Mouse (Mus musculus) forebrain, embryonic 11.5 days (tissue): ENCODE data around the gene Hmg20b. TPM values are rescaled to one million over a fixed set of nuclear protein-coding genes. Genes with fewer than 3 reads are reported as not detected.

Experiments used
- ATAC-seq: fragments of 200-750 bp; cut with Nextera tagmentation; replicated peaks from 2 replicates; pipeline ENCODE4 v1.8.0; 2017; ENCODE audit warnings: moderate TSS enrichment; ENCODE audit not compliant: low FRiP score
- DNase-seq: peaks from one replicate; pipeline ENCODE4 v3.0.0-alpha.2; 2017; ENCODE audit warnings: low spot score
- H3K27ac ChIP-seq: fragments of 300-500 bp; sonication (generic); 2 replicates; pipeline ENCODE4 v1.5.1; 2014; ENCODE audit warnings: low read depth, low read length
- H3K27me3 ChIP-seq: fragments of 300-500 bp; sonication (generic); 2 replicates; pipeline ENCODE4 v1.6.1; 2014; ENCODE audit warnings: mild to moderate bottlenecking, low read length, mixed read lengths; ENCODE audit not compliant: control insufficient read depth, insufficient read depth
- H3K36me3 ChIP-seq: fragments of 300-500 bp; sonication (generic); 2 replicates; pipeline ENCODE4 v1.6.1; 2014; ENCODE audit warnings: mild to moderate bottlenecking, low read length, moderate library complexity, mixed read lengths; ENCODE audit not compliant: control insufficient read depth, insufficient read depth
- H3K4me1 ChIP-seq: fragments of 300-500 bp; sonication (generic); replicated peaks from 2 replicates; pipeline ENCODE4 v1.6.1; 2014; ENCODE audit warnings: low read length, mixed read lengths; ENCODE audit not compliant: control insufficient read depth, insufficient read depth
- H3K4me2 ChIP-seq: fragments of 300-500 bp; sonication (generic); 2 replicates; pipeline ENCODE4 v1.6.1; 2014; ENCODE audit warnings: low read depth, mild to moderate bottlenecking, low read length, moderate library complexity, mixed read lengths; ENCODE audit not compliant: severe bottlenecking
- H3K4me3 ChIP-seq: fragments of 300-500 bp; sonication (generic); 2 replicates; pipeline ENCODE4 v1.5.1; 2014; ENCODE audit warnings: low read depth, low read length
- H3K9ac ChIP-seq: fragments of 300-500 bp; sonication (generic); 2 replicates; pipeline ENCODE4 v1.6.1; 2014; ENCODE audit warnings: low read length
- H3K9me3 ChIP-seq: fragments of 300-500 bp; sonication (generic); 2 replicates; pipeline ENCODE4 v1.6.1; 2016; ENCODE audit warnings: low read length, mixed read lengths; ENCODE audit not compliant: control insufficient read depth
- WGBS: fragments of 180-500 bp; shearing (Covaris S2); extraction: QIAGEN DNeasy Blood & Tissue Kit; methylation state at CpG from one replicate; pipeline ENCODE4 v1.1.7; 2014; 5-methylcytosine and 5-hydroxymethylcytosine counted together
- polyA plus RNA-seq: library from polyadenylated mRNA; unstranded; fragments of >200 nt; fragmentation: Nextera tagmentation; extraction: Ambion mirVana; gene quantifications from 2 replicates; pipeline ENCODE4 v1.2.1, GENCODE M21; 2014

The Hmg20b gene
- polyA plus RNA-seq, 1 experiment from 2014 or later = 109 TPM

GRCm38 (mm10) chr10:81329194-81329975 lies 20.9 kb downstream of the Hmg20b start:
- no peak for ATAC-seq
- peaks cover 18% of the 10 kb centered on the region for H3K36me3 ChIP-seq
- peaks cover 10% of the 10 kb centered on the region for H3K27me3 ChIP-seq
- H3K4me2 ChIP-seq = no peak overlapping the region
- H3K9me3 ChIP-seq = no peaks in the 10 kb centered on the region
- 79% methylated on average over 10 of the region's 10 CpGs for WGBS
- no peak overlapping the region for H3K9ac ChIP-seq
- DNase-seq = no peak
- no peak overlapping the region for H3K4me3 ChIP-seq
- H3K27ac ChIP-seq = no peak overlapping the region
- H3K4me1 ChIP-seq = no peaks in the 10 kb centered on the region

GRCm38 (mm10) chr10:81328386-81328785 lies 21.9 kb downstream of the Hmg20b start, which contains the start of gene Tbxa2r:
Gene Tbxa2r, plus strand, starts transcription at chr10:81328731.
- Histone ChIP-seq H3K4me1 (no peaks in the 10 kb centered on the region), H3K36me3 (peaks cover 27% of the 10 kb centered on the region), H3K27ac (no peak within 1 kb of the TSS), H3K9me3 (no peaks in the 10 kb centered on the region), H3K4me3 (no peak within 1 kb of the TSS), H3K9ac (no peak within 1 kb of the TSS), H3K27me3 (peaks cover 8% of the 10 kb centered on the region), H3K4me2 (no peak within 1 kb of the TSS)
- DNase-seq = no peak
- ATAC-seq = no peak
- WGBS = 19% methylated on average over 10 of the region's 10 CpGs

DNA sequence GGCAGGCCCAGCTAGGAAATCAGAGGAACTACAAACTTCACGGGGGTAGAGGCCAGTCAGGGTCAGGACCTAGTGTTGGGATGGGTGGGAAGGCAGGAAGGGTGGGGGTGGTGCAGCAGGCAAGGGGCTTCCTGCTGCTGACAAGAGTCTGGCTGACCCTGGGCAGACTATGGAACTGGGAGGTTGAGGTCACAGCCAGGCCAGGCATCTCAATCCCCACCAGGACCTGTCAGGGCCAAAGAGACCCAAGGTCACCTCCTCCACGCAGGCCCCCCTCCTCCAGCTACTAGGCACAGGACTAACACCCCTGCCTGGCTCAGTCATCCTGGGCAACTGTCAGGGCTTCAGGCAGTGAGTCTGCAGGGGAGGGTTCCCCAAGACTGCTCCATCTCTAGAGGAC lies 22.3 kb downstream of the Hmg20b start:
- H3K27ac ChIP-seq = no peak overlapping the region
- no peak overlapping the region for H3K4me3 ChIP-seq
- H3K4me2 ChIP-seq = no peak overlapping the region
- 67% methylated on average over 2 of the region's 2 CpGs for WGBS
- DNase-seq = no peak
- H3K9me3 ChIP-seq = no peaks in the 10 kb centered on the region
- H3K4me1 ChIP-seq = no peaks in the 10 kb centered on the region
- H3K36me3 ChIP-seq = peaks cover 27% of the 10 kb centered on the region
- peaks cover 8% of the 10 kb centered on the region for H3K27me3 ChIP-seq
- ATAC-seq = no peak
- no peak overlapping the region for H3K9ac ChIP-seq

DNA sequence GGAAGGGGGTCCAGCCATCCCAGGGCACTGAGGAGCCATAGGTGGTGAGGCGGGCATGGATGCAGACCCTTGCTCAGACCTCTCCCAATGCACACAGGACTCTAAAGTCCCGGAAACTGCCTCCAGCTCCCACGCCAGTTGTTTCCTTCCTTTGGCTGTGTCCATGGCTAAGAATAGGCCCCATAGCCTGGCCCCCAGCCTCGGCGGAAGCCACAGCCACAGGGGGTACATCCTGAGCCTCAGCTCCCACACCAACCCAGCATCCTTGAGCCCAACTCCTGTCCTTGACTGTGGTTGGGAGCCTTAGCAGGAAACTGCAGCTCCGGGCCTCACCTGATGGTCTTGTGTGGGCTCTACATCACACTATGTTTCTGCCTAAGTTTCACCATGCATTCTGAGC lies 23.4 kb downstream of the Hmg20b start:
- ATAC-seq = no peak
- H3K27me3 ChIP-seq = no peaks in the 10 kb centered on the region
- no peak for DNase-seq
- WGBS = 89% methylated on average over 6 of the region's 6 CpGs
- H3K9ac ChIP-seq = no peak overlapping the region
- H3K4me3 ChIP-seq = no peak overlapping the region
- H3K36me3 ChIP-seq = peaks cover 27% of the 10 kb centered on the region
- H3K4me1 ChIP-seq = peaks cover 4% of the 10 kb centered on the region
- no peak overlapping the region for H3K27ac ChIP-seq
- no peak overlapping the region for H3K4me2 ChIP-seq
- no peaks in the 10 kb centered on the region for H3K9me3 ChIP-seq

- Histone ChIP-seq H3K27me3 (no peaks in the 10 kb centered on the region), H3K36me3 (peaks cover 27% of the 10 kb centered on the region), H3K4me1 (peaks cover 7% of the 10 kb centered on the region), H3K4me2 (no peak overlapping the region), H3K9me3 (no peaks in the 10 kb centered on the region), H3K4me3 (no peak overlapping the region), H3K9ac (no peak overlapping the region), H3K27ac (no peak overlapping the region)
- WGBS = 95% methylated on average over 18 of the region's 18 CpGs
- DNase-seq (no peak), ATAC-seq (no peak)
Observed at GRCm38 (mm10) chr10:81325781-81326180, 24.5 kb downstream of the Hmg20b start.

GRCm38 (mm10) chr10:81325176-81325575 lies 25.1 kb downstream of the Hmg20b start:
- Histone ChIP-seq H3K27me3 (no peaks in the 10 kb centered on the region), H3K4me1 (peaks cover 7% of the 10 kb centered on the region), H3K4me3 (no peak overlapping the region), H3K4me2 (no peak overlapping the region), H3K9ac (no peak overlapping the region), H3K36me3 (peaks cover 27% of the 10 kb centered on the region), H3K27ac (no peak overlapping the region), H3K9me3 (no peaks in the 10 kb centered on the region)
- 93% methylated on average over 21 of the region's 21 CpGs for WGBS
- ATAC-seq (no peak), DNase-seq (no peak)

DNA sequence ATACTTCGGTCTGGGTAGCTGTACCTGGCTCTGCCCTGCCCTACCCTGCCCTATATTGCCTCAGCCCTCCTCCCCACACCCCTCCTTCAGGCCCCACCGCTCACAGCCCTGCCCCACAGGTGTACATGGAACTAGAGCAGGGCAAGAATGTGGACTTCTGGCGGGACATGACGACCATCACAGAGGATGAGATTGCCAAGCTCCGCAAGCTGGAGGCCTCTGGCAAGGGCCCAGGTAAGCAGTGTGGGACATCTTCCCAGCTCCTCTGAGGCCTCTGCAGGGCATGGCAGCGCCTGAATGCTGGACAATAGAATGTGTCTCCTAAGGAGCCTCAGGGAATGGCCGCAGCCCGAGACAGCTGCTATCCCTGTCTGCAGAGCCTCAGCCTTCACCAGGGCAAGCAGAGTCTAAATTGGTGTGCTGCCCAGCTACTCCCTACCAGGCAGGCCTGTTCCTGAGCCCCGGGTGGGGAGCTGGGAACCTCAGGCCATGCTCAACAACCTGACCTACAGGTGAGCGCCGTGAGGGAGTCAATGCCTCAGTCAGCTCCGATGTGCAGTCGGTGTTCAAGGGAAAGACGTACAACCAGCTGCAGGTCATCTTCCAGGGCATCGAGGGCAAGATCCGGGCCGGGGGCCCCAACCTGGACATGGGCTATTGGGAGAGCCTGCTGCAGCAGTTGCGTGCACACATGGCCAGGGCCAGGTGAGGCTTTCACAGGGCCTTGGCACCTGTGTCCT lies 26.3 kb downstream of the Hmg20b start:
- H3K9ac ChIP-seq = no peak overlapping the region
- peaks cover 14% of the 10 kb centered on the region for H3K4me1 ChIP-seq
- ATAC-seq (no peak), DNase-seq (no peak)
- peaks cover 27% of the 10 kb centered on the region for H3K36me3 ChIP-seq
- H3K27ac ChIP-seq = no peak overlapping the region
- H3K27me3 ChIP-seq = no peaks in the 10 kb centered on the region
- WGBS = 94% methylated on average over 18 of the region's 18 CpGs
- no peak overlapping the region for H3K4me2 ChIP-seq
- H3K9me3 ChIP-seq = no peaks in the 10 kb centered on the region
- H3K4me3 ChIP-seq = no peak overlapping the region

DNA sequence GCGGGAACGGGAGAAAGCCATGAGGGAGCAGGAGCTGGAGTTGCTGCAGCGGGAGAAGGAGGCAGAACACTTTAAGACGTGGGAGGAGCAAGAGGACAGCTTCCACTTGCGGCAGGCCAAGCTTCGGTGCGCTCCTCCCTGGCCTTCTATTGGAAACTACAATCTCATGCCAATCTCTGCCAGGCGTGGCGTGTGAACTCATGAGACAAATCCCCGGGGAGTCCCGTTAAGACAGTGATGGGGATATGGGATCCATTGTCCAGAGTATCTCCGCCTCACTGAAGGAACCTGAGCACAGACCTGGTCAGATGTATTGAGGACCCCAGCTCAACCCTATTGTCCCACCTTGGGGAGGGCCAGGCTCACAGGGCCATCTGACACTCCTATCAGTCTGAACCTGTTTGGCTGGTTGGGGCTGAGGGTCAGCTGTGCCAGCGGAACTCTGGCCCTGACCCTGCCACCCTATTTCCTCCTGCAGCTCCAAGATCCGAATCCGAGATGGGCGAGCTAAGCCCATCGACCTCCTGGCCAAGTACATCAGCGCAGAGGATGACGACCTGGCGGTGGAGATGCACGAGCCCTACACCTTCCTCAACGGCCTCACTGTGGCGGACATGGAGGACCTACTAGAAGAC lies 27.0 kb downstream of the Hmg20b start:
- no peaks in the 10 kb centered on the region for H3K27me3 ChIP-seq
- DNase-seq (no peak), ATAC-seq (no peak)
- no peak overlapping the region for H3K9ac ChIP-seq
- no peak overlapping the region for H3K4me2 ChIP-seq
- peaks cover 27% of the 10 kb centered on the region for H3K36me3 ChIP-seq
- H3K4me1 ChIP-seq = peaks cover 14% of the 10 kb centered on the region
- WGBS = 95% methylated on average over 23 of the region's 23 CpGs
- H3K27ac ChIP-seq = no peak overlapping the region
- H3K4me3 ChIP-seq = no peak overlapping the region
- no peaks in the 10 kb centered on the region for H3K9me3 ChIP-seq
